Mouse (Mus musculus) heart, adult 11 months (tissue): ENCODE measurements around the gene Serpina5.

Experiments used
- DNase-seq: peaks from one replicate; pipeline ENCODE4 v3.0.0; 2022

The Serpina5 gene

GRCm38 (mm10) chr12:104100768-104101167 is at the start of gene Serpina5:
Gene Serpina5, plus strand, starts transcription at chr12:104101113.
- no peak for DNase-seq

DNA sequence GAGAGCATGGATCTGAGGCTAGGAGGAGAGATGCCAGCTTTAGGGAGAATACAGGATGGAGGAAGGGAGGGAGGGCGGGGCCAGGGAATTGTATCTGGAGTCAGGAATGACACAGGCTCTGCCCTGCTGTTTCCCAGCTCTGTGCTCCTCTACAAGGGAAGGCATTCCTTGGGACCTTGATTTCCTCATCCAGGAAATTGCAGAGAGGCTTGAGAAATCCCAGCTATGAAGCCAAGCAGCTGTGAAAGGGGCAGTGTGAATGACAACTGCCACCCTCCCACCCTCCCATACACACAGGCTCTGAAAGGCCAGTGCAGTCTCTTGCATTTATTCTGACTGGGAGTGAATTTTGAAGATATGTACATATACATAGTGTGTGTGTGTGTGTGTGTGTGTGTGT is 46.9 kb upstream of the Serpina5 start:
- no peak for DNase-seq

GRCm38 (mm10) chr12:104055755-104056154 is 45.2 kb upstream of the Serpina5 start:
- DNase-seq: peak; percentile 94

DNA sequence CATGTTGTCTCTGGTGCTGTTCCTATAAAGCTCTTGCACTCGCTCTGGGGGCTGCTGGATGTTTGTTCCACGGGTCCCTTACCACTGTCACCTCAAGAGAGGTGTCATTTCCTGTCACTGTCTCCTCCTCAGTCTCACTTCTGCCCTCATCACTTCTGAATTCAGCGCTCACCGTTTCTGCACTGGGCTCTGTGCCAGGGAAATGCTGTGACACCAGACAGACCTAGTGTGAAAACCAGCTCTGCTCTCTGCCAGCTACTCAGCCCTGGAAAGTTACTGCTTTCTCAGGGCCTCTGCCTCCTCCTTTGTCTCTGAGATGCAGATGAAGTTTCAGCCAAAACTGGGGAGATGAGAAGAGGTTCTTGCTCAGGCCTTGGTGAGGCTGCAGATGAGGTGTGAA is 43.9 kb upstream of the Serpina5 start:
- no peak for DNase-seq

DNA sequence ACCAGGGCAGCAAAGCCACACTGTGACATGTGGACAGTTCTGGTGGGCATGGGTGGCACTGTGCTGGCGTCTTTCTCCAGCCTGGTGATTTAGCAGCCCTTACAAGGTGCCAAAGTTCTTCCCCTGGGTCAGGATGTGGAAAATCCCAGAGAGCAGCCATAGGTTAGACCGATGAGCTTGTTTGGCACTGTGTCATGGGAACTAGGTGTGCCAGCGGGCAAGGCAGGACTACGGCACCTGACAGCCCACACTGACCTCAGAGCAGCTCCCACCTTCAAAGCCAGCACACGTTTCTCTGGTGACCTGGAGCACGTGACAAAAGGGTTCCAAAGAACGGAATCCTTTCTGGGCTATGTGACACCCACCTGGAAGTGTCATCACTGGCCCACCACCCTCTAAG is 43.4 kb upstream of the Serpina5 start:
- DNase-seq: no peak

GRCm38 (mm10) chr12:104060126-104060525 is 40.8 kb upstream of the Serpina5 start:
- no peak for DNase-seq

DNA sequence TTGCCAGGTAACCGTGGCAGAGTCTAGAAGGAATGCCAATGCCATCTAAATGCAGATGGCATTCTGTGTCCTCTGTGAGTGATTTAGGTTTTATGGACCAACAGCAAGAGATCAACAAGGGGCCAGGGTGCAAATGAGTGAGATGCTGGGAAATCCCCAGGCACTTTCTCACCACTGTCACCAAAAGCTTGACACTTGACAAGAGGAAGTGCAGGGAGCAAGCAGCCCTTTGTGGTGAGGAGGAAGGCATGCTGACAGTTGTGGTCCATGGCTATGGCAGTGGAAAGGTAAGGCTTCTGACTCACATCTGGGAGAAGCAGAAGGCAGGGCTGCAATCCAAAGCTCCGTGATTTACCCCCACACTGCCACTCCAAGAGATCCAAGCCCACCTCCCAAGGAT is 39.1 kb upstream of the Serpina5 start:
- DNase-seq: no peak

- DNase-seq: no peak
Measured at GRCm38 (mm10) chr12:104064532-104064931, 36.4 kb upstream of the Serpina5 start.

DNA sequence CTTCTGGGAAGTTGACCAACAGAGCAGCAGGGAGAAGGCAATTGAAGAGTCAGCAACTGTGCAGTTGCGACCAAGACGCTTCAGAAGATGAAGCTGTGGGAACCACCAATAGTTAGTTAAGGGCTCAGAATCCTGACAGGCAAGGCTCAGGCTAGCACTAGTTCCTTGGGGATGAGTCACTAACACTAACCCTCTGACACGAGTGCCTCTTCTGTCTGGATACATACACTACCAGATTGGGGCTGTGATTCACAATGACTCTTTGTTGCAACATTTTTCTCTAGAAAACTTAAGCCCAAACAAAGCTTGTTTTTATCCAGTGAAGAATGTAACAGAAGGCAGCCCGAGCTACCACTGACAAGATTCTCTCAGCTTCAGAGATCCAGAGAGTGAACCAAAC is 35.9 kb upstream of the Serpina5 start:
- no peak for DNase-seq

- peak; percentile 91 for DNase-seq
Measured at GRCm38 (mm10) chr12:104066241-104066640, 34.7 kb upstream of the Serpina5 start.

- DNase-seq: peak; percentile 95
Measured at GRCm38 (mm10) chr12:104067549-104067948, 33.4 kb upstream of the Serpina5 start.

DNA sequence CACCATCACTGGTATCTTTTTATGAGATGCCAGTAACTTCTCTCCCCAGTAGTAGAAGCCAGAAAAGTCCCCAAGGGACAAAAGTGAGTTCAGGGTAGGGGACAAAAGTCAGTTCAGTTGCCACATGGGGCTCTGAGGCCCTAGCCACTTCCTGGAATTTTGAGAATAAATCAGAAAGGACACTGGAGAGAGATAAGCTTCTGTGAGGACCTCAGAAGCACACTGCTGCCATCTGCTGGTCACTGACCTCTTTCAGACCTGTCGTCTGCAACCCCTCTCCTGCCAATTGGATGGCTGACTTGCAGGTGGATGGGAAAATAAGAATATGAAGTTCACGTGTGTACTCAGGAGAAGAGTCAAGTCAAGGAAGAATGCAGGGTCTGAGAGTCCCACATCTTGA is 31.3 kb upstream of the Serpina5 start:
- DNase-seq: peak; percentile 93

DNA sequence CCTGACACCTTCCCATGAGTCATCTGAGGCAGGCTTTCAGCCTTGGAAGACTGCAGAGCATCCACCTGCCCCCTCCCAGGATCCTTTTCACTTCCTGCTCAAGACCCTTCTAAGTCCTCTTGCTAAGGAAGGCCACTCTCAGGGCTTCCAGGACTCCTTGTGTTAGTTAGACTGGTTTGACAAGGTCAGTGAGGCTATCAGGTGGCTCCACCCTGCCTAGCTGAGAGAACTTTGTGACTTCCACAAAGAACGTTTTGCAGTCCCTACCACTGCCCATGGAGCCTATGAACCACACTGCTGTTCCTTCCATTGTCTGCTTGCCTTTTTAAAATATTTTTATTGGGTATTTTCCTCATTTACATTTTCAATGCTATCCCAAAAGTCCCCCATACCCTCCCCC is 29.2 kb upstream of the Serpina5 start:
- DNase-seq: no peak

DNA sequence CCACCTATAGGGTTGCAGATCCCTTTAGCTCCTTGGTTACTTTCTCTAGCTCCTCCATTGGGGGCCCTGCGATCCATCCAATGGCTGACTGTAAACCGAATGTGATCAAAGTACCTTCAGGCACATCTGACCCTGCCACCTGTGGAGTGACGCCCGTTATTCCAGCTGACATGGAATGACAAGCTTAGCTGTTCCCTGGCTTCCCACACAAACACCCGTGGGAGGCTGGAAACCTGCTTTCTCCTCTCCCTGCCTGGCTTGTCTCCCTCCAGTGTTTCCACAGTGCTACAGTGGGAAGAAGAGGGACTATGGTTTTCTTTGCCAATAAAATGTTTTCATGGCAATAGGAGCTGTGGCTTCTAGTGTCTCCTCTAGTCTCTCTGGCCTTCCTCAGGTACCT is 28.6 kb upstream of the Serpina5 start:
- no peak for DNase-seq

DNA sequence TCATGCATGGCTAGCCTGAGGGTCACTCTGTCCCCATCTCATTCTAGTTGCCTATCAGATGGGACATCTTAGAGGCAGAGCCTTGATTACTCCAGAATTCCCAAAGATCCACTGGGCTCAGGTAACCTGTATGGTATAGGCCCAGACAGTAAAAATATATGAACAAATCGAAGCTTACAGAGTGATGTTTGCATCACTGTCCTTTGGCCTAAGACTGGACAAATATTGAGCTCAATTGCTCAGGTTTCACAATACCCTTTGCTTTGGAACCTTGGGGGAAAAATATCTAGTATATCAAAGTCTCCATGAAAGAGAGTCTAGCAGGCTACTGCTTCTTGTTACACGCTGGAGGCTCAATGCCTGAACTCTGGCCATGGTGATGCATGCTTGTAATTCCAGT is 10.8 kb upstream of the Serpina5 start:
- DNase-seq: no peak

GRCm38 (mm10) chr12:104091303-104091702 is 9.6 kb upstream of the Serpina5 start:
- DNase-seq: no peak

GRCm38 (mm10) chr12:104105847-104106246 is 4.9 kb downstream of the Serpina5 start:
- DNase-seq: no peak

DNA sequence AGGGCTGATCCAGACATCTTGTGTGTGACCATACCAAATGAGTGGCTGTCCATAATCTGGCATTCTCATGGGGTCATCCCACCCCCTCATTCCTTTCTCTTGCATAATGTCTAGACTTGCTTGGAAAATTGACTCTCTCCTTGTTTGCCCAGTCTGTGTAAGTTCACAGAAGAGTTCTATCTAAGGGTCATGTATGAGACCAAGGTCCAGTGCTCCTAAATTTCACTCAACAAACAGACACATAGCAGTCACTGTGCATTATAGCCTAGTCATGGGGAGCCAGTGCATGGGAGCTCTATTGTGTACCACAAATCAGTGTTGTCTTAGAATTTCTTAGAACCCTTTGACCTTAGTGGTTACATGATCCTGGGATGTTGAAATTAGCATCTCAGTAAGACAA is 6.0 kb downstream of the Serpina5 start:
- DNase-seq: no peak

DNA sequence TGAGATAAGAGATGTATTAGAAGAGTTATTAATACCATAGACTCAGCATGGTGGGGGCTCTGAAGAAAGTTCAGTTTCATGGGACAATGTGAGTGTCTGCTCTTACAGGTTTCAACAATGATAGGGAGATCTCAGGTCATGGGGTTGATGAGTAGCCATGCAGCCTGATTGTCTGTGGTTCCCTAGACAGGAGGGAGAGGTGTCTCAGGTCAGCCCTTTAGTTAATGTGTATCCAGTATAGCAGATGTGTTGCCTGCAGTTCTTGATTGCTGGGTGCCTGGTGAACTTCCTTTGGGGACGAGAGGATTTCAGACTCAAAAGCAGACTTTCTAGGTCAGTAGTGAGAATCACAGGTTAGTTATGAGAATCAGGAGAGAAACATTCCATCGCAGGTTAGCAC is 7.6 kb downstream of the Serpina5 start:
- no peak for DNase-seq

- DNase-seq: peak; percentile 62
Measured at GRCm38 (mm10) chr12:104112333-104112732, 11.4 kb downstream of the Serpina5 start, which contains the start of gene Serpina3a. Gene Serpina3a, plus strand, starts transcription at chr12:104112724.

- DNase-seq: peak; percentile 66
Measured at GRCm38 (mm10) chr12:104114921-104115579, 14.1 kb downstream of the Serpina5 start.

DNA sequence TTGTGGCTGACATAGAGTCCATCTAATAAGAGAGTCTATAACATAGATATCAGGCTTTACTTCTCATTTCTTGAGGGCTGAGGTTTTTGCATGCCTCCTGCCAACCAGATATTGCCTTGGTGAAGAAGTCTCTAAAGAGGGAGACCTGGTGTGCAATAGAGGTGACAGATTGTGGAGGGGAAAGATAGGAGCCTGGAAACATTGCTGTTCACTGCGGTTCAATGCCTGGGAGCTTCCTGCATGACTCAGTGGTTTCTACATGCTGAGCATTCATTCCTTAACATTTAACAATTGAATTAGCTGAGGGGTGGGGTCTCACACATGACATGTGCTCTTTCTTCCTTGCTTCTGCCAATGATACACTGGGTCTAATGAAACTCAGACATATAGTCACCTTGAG is 22.2 kb downstream of the Serpina5 start:
- no peak for DNase-seq

GRCm38 (mm10) chr12:104123996-104124395 is 23.1 kb downstream of the Serpina5 start:
- peak; percentile 77 for DNase-seq

GRCm38 (mm10) chr12:104125021-104125560 is 24.2 kb downstream of the Serpina5 start:
- peak; percentile 81 for DNase-seq

GRCm38 (mm10) chr12:104127696-104128095 is 26.8 kb downstream of the Serpina5 start, which contains the start of gene Serpina3b:
Gene Serpina3b, plus strand, starts transcription at chr12:104127996.
- peak; percentile 33 for DNase-seq
